Mouse (Mus musculus): ENCODE data around the gene Chil3.
"Not testable (repeated sequence)": the region's sequence is repeated elsewhere in the genome, so short reads cannot be mapped to it uniquely, and the experiment has no call there.

Gene Chil3

GRCm38 (mm10) chr3:106167464-106167863 is at the start of gene Chil3:
Gene Chil3 (minus strand): TSS chr3:106167564.
- in situ Hi-C loops (cut with MseI, MboI) = no loop called here

DNA sequence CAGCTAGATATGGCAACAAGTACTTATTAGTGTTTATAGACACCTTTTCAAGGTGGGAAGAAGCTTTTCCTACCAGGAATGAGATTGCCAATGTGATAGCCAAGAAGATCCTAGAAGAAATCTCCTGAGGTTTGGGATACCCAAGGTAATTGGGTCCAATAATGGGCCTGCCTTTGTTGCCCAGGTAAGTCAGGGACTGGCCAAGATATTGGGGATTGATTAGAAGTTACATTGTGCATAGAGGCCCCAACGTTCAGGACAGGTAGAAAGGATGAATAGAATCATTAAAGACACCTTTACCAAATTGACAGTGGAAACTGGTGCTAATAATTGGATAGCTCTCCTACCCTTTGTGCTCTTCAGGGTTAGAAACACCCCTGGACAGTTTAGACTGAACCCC is 30.7 kb upstream of the Chil3 start:
- in situ Hi-C loops (cut with MseI, MboI) = not testable (repeated sequence)

DNA sequence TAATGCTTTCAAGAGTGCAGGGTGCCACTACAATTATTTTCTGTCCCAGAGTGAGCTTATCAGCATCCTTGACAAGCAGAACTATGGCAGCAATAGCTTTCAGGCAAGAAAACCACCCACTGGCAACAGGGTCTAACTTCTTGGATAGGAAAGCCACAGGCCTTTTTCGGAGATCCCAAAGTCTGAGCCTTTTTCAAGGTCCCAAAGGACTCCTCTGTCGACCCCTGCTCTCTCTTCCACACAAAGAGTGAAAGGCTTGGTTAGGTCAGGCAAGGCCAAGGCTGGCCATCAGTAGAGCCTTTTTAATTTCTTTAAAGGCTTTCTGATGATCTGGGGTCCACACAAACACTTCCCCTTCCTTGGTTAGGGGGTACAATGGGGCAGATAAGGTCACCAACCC is 29.9 kb upstream of the Chil3 start:
- in situ Hi-C loops (cut with MseI, MboI) = not testable (repeated sequence)

- in situ Hi-C loops (cut with MseI, MboI) = no loop called here
Observed at GRCm38 (mm10) chr3:106196276-106196675, 28.9 kb upstream of the Chil3 start.

- in situ Hi-C loops (cut with MseI, MboI) = no loop called here
Observed at GRCm38 (mm10) chr3:106195486-106195885, 28.1 kb upstream of the Chil3 start.

GRCm38 (mm10) chr3:106187991-106188390 is 20.6 kb upstream of the Chil3 start:
- in situ Hi-C loops (cut with MseI, MboI) = no loop called here

- in situ Hi-C loops (cut with MseI, MboI) = no loop called here
Observed at GRCm38 (mm10) chr3:106177509-106178189, 10.3 kb upstream of the Chil3 start.

DNA sequence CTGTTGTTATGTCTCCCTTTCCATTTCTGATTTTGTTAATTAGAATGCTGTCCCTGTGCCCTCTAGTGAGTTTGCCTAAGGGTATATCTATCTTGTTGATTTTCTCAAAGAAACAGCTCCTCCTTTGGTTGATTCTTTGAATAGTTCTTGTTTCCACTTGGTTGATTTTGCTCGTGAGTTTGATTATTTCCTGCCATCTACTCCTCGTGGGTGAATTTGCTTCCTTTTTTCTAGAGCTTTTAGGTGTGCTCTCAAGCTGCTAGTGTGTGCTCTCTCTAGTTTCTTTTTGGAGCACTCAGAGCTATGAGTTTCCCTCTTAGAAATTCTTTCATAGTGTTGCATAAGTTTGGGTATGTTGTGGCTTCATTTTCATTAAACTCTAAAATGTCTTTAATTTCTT is 7.6 kb upstream of the Chil3 start:
- in situ Hi-C loops (cut with MseI, MboI) = not testable (repeated sequence)

DNA sequence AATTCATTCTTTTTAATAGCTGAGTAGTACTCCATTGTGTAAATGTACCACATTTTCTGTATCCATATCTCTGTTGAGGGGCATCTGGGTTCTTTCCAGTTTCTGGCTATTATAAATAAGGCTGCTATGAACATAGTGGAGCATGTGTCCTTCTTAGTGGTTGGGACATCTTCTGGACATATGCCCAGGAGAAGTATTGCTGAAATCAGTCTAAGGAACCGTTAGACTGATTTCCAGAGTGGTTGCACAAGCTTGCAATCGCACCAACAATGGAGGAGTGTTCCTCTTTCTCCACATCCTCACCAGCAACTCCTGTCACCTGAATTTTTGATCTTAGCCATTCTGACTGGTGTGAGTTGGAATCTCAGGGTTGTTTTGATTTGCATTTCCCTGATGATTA is 5.1 kb upstream of the Chil3 start:
- in situ Hi-C loops (cut with MseI, MboI) = not testable (repeated sequence)

DNA sequence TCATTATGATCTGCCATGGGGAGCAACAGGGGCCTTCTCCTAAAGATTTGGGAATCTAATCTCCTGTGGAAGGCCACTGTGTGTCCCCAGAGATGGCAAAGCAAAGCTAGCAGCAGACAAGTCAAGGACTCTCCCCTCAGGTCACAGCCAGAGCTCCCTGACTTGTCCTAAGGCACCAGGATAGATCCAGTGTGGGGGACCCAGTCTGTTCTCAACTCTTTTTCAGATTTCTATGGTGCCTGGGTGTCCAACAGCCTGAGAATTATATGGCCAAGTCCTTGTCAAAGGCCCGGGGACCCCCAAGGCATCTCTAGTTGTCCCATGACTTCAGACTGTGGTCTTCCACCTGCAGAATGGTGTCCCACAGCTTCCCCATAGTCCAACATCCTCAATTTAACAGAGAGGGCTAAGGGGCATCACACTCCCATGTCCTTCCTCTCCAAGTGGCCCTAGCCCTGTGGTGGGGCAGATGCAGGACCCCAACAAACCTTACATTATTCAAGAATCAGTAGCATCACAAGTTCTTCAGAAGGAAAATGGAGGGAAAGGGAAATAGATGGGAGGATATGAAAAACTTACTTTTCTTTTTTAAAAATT is 3.9 kb upstream of the Chil3 start:
- in situ Hi-C loops (cut with MseI, MboI) = no loop called here

DNA sequence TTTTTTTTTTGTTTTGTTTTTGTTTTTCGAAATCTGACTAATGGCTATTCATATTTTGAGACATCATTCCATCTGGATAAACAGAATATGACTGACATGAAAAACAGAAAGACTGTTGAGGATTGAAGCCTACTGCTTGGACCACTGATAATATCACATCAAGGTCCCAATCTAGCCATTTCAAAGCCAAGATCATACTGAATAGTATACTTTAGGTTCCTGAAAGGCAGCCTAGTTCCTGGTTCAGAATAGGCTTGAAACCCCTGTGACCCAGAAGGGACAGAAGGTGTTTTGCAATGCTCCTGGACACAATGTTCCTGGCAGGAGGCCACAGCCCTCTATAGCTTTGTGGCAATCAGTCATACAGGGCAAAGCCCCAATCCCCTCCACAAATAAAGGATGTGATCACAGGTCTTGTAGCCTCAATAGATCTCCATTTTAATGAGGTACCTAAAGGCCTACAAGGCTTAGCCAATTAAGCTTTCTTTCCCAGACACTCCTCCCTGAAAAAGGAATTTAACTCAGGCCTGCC is 3.2 kb upstream of the Chil3 start:
- in situ Hi-C loops (cut with MseI, MboI) = no loop called here

DNA sequence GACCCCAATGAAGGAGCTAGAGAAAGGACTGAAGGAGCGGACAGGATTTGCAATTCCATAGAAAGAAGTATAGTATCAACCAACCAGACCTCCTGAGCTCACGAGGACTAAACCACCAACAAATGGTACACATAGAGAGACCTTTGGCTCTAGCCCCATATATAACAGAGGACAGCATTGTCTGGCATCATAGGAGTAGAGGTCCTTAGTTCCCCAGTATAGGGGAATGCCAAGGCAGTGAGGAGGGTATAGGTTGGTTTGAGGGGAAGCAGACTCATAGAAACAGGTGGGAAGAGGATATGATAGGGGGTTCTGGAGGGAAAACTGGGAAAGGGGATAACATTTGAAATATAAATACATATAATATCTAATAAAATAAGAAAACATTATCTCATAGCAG is 13.0 kb downstream of the Chil3 start:
- in situ Hi-C loops (cut with MseI, MboI) = no loop called here

- in situ Hi-C loops (cut with MseI, MboI) = no loop called here
Observed at GRCm38 (mm10) chr3:106144081-106144480, 23.3 kb downstream of the Chil3 start.

DNA sequence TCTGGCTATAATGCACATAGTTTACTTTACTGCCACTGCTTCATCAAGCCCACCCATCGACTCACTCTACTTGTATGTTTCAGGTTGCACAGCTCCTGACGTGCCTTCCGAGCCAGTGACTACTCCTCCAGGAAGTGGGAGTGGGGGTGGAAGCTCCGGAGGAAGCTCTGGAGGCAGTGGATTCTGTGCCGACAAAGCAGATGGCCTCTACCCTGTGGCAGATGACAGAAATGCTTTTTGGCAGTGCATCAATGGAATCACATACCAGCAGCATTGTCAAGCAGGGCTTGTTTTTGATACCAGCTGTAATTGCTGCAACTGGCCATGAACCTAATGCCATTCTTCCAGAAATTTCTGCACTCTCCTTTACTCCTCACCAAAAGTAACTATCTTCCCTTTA is 35.7 kb downstream of the Chil3 start:
- in situ Hi-C loops (cut with MseI, MboI) = no loop called here

GRCm38 (mm10) chr3:106128807-106129493 is 38.4 kb downstream of the Chil3 start:
- in situ Hi-C loops (cut with MseI, MboI) = loop anchor here (5.0 kb wide), 1 partner anchor 178 kb away; no protein-coding TSS in a partner anchor

DNA sequence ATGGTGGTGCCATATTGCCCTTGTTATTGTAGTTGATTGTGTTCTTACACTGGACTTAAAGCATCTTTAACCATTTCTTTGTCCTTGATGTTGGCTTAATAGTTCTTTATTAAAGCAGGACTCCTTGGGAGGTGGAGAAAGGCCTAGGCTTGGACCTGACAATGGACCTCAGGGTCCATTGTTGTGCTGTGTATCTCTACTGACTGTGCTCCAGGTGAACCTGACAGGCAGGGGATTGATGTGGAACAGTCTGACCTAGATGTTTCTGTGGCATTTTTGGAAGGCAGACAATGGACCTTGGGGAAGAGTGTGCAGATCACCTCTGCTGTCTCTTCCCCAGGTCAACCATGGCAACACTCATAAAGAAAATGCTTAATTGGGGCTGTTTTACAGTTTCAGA is 40.4 kb downstream of the Chil3 start:
- in situ Hi-C loops (cut with MseI, MboI) = loop anchor here (5.0 kb wide), 1 partner anchor 180 kb away; no protein-coding TSS in a partner anchor

- in situ Hi-C loops (cut with MseI, MboI) = no loop called here
Observed at GRCm38 (mm10) chr3:106112929-106113328, 54.4 kb downstream of the Chil3 start, which contains the start of gene Chia1. Gene Chia1 (plus strand): TSS chr3:106113229.

Measured in mouse trophoblast stem cell (cell line).